Mouse (Mus musculus) heart, postnatal 0 days (tissue): Measurements from ENCODE around the gene Hlx.

ENCODE experiments used
- CTCF ChIP-seq: IDR thresholded peaks from 2 replicates; pipeline ENCODE4 v1.5.1; 2016; ENCODE audit warnings: antibody characterized with exemption, control low read depth, low read depth
- EP300 ChIP-seq: IDR thresholded peaks from 2 replicates; pipeline ENCODE4 v1.6.1; 2016; ENCODE audit warnings: antibody characterized with exemption, low read depth

GRCm38 (mm10) chr1:184752671-184753070 lies 20.3 kb upstream of the Hlx start:
- no peak for TF ChIP-seq CTCF
- no peak for TF ChIP-seq EP300
